Mouse (Mus musculus) T-helper 2 cell (primary cell): Measurements from ENCODE around the gene Lrp8.

Source experiments
- in situ Hi-C: fragments of 300-600 bp; cut with MboI, MseI; formaldehyde crosslinking; loops from one replicate; pipeline ENCODE4 v1.15.1; 2025; ENCODE audit warnings: high pct_unique_total_duplicates

Lrp8 gene

DNA sequence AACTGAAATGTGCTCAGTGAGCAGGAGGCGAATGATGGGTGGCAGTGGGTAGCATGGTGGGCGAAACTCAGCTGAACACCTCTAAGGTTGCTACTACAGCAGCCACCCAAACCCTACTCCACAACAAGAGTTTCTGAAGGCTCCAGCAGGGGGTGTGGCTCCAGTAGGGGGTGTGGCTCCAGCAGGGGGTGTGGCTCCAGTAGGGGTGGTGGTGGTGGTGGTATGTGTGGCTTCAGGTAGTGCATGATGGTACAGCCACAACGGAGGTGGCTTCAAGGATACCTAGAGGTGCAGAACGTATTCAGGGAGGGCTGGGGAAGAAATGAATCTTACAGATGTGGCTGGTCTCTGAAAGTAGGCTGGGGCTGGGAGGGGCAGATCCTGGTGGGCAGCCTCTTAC is 5.7 kb downstream of the Lrp8 start:
- in situ Hi-C loops = no loop called here

- in situ Hi-C loops = no loop called here
Measured at GRCm38 (mm10) chr4:107808655-107809054, 6.6 kb downstream of the Lrp8 start.

GRCm38 (mm10) chr4:107811006-107811405 is 8.9 kb downstream of the Lrp8 start:
- in situ Hi-C loops = no loop called here

DNA sequence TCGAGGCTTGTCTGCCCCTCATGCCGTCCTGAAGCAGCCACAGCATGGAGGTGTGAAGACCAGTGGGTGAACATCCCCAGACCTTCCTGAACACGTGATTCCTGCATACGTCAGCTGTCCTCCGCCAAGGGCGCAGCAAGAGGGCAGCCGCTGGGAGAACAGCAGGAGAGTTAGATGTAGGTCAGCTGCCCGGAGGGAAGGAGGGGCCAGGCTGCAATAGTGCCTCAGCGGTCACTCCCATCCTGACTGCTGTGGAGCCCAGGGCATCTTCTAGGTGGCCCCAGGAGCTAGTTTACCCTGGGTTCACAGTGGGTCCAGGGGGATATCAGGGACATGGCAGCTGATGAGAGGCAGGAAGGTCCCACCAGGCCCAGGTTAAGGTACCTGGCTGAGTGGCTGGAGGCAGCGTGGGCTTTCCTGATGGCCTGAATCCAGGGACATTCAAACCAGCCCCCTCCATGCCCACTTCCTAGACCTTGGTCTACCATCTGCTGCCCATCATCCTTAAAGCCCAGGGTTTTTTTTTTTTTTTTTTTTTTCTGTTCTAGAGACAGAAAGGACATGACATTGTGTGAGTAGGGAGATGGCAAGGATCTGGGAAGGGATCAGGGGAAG is 9.8 kb downstream of the Lrp8 start:
- in situ Hi-C loops = no loop called here

GRCm38 (mm10) chr4:107812336-107812735 is 10.3 kb downstream of the Lrp8 start:
- in situ Hi-C loops = no loop called here

DNA sequence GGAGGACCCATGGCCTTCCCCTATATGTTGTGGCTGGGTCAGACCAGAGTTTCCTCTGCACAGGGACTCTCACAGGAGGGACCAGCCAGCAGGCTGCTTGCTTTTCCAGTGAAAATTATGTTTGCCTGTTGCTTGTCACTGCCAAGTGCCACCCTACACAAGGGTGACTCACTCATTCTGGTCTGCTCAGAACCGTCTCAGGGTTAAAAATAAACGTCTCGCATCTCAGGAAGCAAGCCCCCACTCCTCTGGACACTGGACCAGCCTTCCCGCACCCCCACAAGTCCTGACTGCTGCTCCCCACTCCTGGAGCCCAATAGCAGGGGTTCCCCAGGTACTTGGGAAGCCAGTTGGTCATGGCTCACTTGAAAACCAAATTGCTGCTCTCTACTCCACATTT is 14.4 kb downstream of the Lrp8 start:
- in situ Hi-C loops = no loop called here

DNA sequence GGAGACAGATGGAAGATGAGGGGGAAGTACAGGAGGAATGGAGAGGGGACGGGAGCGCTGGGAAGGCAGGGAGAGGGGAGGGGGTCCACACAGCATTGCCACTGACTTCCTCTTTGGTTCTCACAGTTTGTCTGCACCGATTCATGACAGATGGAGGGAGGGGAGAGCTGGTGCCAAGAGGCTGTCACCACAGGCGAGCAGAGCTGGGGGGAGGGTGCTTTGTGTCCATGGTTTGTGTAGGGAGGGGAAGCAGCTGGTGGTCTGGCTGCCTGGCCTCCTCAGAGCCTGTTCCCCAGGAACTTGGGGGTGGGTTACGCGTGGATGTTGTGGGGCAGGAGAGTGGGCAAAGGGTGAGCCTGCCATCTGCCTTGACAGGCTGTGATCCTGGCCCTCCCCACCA is 15.4 kb downstream of the Lrp8 start:
- in situ Hi-C loops = no loop called here

- in situ Hi-C loops = no loop called here
Measured at GRCm38 (mm10) chr4:107819990-107820719, 18.1 kb downstream of the Lrp8 start.

DNA sequence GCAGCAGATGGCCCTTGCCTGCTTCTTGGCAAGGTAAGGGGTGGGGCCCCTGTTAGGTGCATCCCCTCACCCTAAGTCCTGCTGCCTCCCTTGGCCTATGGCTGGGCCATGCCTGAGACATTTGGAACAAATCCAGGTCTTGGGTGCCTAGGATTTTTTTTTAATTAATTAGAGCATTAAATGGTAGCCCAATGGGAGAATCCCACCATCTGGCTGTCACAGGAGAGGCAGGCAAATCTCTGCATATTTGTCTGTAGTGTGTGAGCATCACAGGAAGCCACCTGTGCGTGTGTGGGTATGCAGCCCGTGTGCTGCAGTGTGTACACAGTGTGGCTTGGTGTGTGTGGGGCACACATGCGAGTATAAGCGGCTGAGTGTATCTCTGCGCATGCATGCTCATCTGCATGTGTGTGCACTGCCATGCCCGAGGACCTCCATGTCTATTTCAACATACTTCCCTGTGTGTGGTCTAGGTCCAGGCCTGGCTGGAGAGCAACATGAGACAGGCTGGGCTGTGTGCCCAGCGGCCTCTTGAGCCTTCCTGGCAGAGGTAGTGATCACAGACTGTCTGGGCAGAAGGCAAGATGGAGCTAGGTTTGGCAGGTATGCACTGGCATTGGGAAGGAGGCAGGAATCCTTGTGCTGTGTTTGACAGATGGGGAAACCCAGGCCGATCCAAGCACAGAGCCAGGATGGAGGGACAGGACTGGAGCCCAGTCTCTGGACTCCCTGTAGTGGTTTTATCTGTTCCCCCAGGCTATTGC is 19.0 kb downstream of the Lrp8 start:
- in situ Hi-C loops = no loop called here

DNA sequence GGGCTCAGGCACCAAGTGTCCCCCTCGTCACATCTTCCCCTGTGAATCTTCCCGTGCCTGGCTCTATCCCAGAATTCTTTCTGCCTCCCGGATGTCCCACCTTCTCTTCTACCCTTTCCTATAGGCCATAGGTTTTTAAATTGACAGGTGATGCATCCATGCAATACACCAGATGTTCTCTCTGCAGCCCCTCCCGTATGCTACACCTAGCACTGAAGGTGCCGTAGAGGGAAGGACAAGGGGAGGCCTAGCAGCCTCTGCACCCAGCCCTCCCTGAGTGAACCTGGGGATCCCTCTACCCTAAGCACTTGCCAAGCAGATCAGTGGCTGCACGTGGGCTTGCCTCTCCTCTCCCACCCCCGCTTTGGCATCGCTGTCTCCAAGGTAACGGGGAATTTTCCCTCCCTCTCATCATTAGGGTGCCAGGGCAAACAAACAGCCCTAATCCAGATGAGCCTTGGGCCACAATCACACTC is 20.9 kb downstream of the Lrp8 start:
- in situ Hi-C loops = no loop called here

- in situ Hi-C loops = no loop called here
Measured at GRCm38 (mm10) chr4:107823511-107823910, 21.4 kb downstream of the Lrp8 start.

DNA sequence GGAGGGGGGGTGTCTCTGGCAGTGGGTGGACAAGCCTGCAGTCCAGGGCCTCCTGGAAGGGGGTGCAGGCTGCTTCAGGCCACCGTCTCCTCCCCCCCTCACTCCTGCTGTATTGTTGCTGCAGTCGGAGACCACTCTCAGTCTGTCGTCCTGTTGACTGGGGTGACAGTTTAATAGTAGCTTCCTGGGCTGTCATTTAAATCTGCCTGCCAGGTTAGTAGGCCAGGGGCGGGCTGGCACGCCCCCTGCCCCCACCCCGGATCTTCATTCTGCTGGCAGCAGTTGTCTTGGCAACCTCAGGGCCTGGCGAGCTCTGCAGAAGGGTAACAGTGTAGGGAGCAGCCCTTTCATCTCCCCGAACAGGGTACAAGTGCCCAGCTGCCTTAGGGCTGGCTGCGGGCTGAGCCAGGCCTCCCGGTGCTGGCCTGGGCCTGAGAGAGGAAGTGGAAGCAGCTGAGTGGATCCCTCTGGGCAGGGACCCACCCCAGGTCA is 26.7 kb downstream of the Lrp8 start:
- in situ Hi-C loops = no loop called here

GRCm38 (mm10) chr4:107829675-107830074 is 27.6 kb downstream of the Lrp8 start:
- in situ Hi-C loops = no loop called here

DNA sequence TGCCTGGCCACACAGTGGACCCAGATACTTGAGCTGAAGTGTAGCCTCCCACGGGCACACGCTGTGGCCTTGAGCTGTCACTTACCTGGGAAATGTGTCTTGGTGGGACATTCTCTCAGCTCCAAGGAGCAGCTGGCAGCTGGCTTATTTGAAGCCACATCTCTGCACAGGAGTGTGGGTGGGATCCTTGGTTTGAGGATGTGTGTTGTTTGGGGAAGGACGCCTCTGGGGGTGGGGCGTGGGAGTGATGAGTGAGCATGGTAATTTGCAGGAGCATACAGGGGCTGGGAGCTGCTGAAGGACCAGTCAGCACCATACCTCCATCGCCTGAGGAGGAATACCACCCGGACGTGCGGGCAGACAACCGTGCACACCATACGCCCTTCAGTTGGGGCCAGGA is 28.1 kb downstream of the Lrp8 start:
- in situ Hi-C loops = no loop called here

DNA sequence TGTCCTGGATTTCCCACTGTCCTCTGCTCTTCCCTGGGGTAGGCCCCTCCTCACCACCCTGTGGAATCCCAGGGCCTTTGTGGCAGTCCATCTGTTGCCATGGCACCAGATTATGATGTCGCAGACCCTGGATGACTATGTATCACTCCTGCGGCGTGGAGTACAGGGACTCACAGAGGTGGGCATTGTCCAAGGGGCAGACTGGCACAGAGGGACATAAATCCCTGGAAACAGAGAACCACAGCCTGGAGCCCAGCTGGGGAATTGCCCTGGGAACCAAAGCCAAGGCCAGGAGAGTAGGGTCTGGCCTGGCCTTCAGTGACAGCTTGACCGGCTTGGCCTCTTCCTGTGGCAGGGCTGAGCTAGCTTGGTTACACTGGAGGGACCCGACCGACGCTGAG is 28.8 kb downstream of the Lrp8 start:
- in situ Hi-C loops = no loop called here

GRCm38 (mm10) chr4:107831678-107832077 is 29.6 kb downstream of the Lrp8 start:
- in situ Hi-C loops = no loop called here

- in situ Hi-C loops = no loop called here
Measured at GRCm38 (mm10) chr4:107833525-107833924, 31.5 kb downstream of the Lrp8 start.

GRCm38 (mm10) chr4:107834643-107835314 is 32.7 kb downstream of the Lrp8 start:
- in situ Hi-C loops = no loop called here

DNA sequence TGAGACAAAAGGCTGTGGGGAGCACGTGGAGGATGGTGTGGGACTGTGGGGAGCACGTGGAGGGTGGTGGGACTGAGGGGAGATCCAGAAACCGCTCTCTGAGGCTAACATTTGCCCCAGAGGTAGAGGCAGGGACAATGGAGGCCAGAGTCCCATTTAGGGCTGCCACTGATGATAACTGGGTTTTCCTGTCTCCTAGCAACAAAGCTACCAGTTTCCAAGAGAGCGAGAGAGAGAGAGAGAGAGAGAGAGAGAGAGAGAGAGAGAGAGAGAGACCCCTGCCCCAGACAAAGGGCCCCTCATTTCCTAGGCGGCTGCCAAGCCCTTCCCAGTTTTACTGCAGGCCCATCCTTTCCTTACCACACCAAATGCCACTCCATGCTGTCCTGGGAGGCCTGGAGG is 33.4 kb downstream of the Lrp8 start:
- in situ Hi-C loops = no loop called here

GRCm38 (mm10) chr4:107836758-107837157 is 34.7 kb downstream of the Lrp8 start:
- in situ Hi-C loops = no loop called here

GRCm38 (mm10) chr4:107837910-107838309 is 35.8 kb downstream of the Lrp8 start:
- in situ Hi-C loops = no loop called here

DNA sequence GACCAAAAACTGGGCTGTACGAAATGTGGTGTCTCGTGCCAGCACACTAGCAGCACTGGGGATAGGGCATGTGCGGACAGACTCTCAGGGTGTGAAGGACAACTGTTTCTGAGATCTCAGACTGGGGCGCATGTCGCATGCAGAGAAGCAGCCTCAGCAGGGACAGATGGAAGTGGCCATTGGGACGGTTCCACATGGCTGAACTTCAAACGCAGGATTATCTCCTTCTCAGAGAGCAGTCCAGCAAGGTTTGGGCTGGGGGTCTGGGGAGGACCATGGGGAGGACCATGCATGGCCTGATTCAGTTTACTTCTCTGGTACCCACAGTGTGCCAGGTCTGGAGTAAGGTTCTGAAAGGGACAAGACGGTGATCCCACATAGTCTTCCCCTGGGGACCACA is 41.6 kb downstream of the Lrp8 start:
- in situ Hi-C loops = no loop called here
